Mouse (Mus musculus): Measurements from ENCODE around the gene Mgp. TPM values are rescaled to one million over a fixed set of nuclear protein-coding genes. Genes with fewer than 3 reads are reported as not detected.

Mgp gene
- total RNA-seq, 4 experiments from 2014 or later = 34.0 to 50.1 (median 47.6) TPM

- no peak for DNase-seq (ENCODE audit: low spot score in 2 of 2)
These were observed 22.9 kb downstream of the Mgp start for GRCm38 (mm10) chr6:136852762-136853161.

- DNase-seq (ENCODE audit: low spot score in 2 of 2) = no peak
These were observed 23.3 kb downstream of the Mgp start for GRCm38 (mm10) chr6:136852348-136852747.

- no peak for DNase-seq (ENCODE audit: low spot score in 2 of 2)
These were observed 25.4 kb downstream of the Mgp start for GRCm38 (mm10) chr6:136850267-136850666.

- DNase-seq (ENCODE audit: low spot score in 2 of 2) = no peak
These were observed 26.7 kb downstream of the Mgp start for GRCm38 (mm10) chr6:136848971-136849370.

GRCm38 (mm10) chr6:136848399-136848798, 27.2 kb downstream of the Mgp start:
- no peak for DNase-seq (ENCODE audit: low spot score in 2 of 2)

- DNase-seq (ENCODE audit: low spot score in 2 of 2) = peak in 1 of 2 experiments; percentile 32
These were observed 27.8 kb downstream of the Mgp start for GRCm38 (mm10) chr6:136847790-136848189.

- no peak for DNase-seq (ENCODE audit: low spot score in 2 of 2)
These were observed 28.4 kb downstream of the Mgp start for GRCm38 (mm10) chr6:136847267-136847666.

GRCm38 (mm10) chr6:136845706-136846480, 29.7 kb downstream of the Mgp start:
- DNase-seq (ENCODE audit: low spot score in 2 of 2) = no peak

- no peak for DNase-seq (ENCODE audit: low spot score in 2 of 2)
These were observed 30.7 kb downstream of the Mgp start for GRCm38 (mm10) chr6:136844903-136845302.

- DNase-seq (ENCODE audit: low spot score in 2 of 2) = no peak
These were observed 38.3 kb downstream of the Mgp start for GRCm38 (mm10) chr6:136837323-136837722.

- DNase-seq (ENCODE audit: low spot score in 2 of 2) = no peak
These were observed 40.3 kb downstream of the Mgp start, which contains the start of gene Smco3 for GRCm38 (mm10) chr6:136835352-136835751. TSS of gene Smco3 (minus strand) at chr6:136835452.

GRCm38 (mm10) chr6:136831712-136832111, 43.9 kb downstream of the Mgp start:
- no peak for DNase-seq (ENCODE audit: low spot score in 2 of 2)

GRCm38 (mm10) chr6:136828681-136829080, 46.9 kb downstream of the Mgp start:
- no peak for DNase-seq (ENCODE audit: low spot score in 2 of 2)

GRCm38 (mm10) chr6:136827881-136828561, 47.6 kb downstream of the Mgp start, which contains the start of gene Wbp11:
TSS of gene Wbp11 (minus strand) at chr6:136828233.
- DNase-seq (ENCODE audit: low spot score in 2 of 2) = peak; percentile 87 to 97

- DNase-seq (ENCODE audit: low spot score in 2 of 2) = no peak
These were observed 48.1 kb downstream of the Mgp start, which contains the start of gene BC049715 for GRCm38 (mm10) chr6:136827516-136827880. TSS of gene BC049715 (plus strand) at chr6:136827626.

- no peak for DNase-seq (ENCODE audit: low spot score in 2 of 2)
These were observed 48.5 kb downstream of the Mgp start for GRCm38 (mm10) chr6:136827116-136827515.

- no peak for DNase-seq (ENCODE audit: low spot score in 2 of 2)
These were observed 50.6 kb downstream of the Mgp start for GRCm38 (mm10) chr6:136824987-136825386.

Other genes with a start within 250 kb of the Mgp start
- gene Plbd1, start 213.9 kb downstream of the Mgp start, total RNA-seq (2022) = under 1 TPM in 2 of 4 experiments, not detected in 2; 0.30 to 0.32 TPM
- gene Gucy2c, start 94.1 kb downstream of the Mgp start, total RNA-seq (2022) = under 1 TPM; 0.21 to 0.52 (median 0.37) TPM
- gene Hist4h4, start 71.4 kb downstream of the Mgp start, total RNA-seq (2022) = 10 to 100 TPM in 3 of 4 experiments, 1 to 10 TPM in 1; 9.0 to 13.2 (median 12.5) TPM
- 10 to 100 TPM; 35.3 to 52.5 (median 39.1) TPM for gene H2afj, start 67.6 kb downstream of the Mgp start, total RNA-seq (2022)
- gene BC049715, start 48.2 kb downstream of the Mgp start, total RNA-seq (2022) = 1 to 10 TPM; 2.1 to 5.4 (median 3.7) TPM
- 100 to 1,000 TPM; 110 to 121 (median 116) TPM for gene Wbp11, start 47.6 kb downstream of the Mgp start, total RNA-seq (2022)
- 1 to 10 TPM; 5.2 to 8.0 (median 7.4) TPM for gene Smco3, start 40.4 kb downstream of the Mgp start, total RNA-seq (2022)
- gene Art4, start 18.1 kb downstream of the Mgp start, total RNA-seq (2022) = not detected
- gene Erp27, start 46.4 kb upstream of the Mgp start, total RNA-seq (2022) = not detected
- 1 to 10 TPM in 2 of 4 experiments, under 1 TPM in 2; 0.44 to 3.0 (median 1.1) TPM for gene Pde6h, start 48.0 kb upstream of the Mgp start, total RNA-seq (2022)
- gene Arhgdib, start 66.1 kb upstream of the Mgp start, total RNA-seq (2022) = 10 to 100 TPM; 16.0 to 24.1 (median 19.6) TPM